Comparison of ENCODE assay signal across 24 mouse cellular contexts in the genomic region with DNA sequence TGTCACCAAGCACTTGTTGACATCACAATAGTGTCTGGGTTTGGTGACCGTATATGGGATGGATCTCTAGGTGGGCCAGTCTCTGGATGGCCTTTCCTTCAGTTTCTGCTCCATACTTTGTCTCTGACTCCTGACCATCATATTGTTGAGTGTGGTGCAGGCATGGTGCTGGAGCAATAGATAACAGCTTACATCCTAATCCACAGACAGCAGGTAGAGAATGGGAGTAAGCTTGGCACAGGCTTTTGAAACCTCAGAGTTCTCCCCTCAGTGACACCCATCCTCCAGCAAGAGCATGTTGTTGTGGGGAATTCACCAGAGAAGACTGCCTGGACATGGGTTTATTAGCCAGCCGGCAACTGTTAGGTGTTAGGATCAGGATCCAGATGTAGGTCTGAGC. TPM values are rescaled to one million over a fixed set of nuclear protein-coding genes. Genes with fewer than 3 reads are reported as not detected.
A peak's percentile ranks its signal among the peaks of the same experiment; 100 is the strongest.
DNase-seq lines count a peak whose midpoint lies in the region; ATAC-seq and TF ChIP-seq lines count a peak whose summit lies in the region.
"Had no signal": no experiment of that assay in that cellular context is flagged by ENCODE, and none has a peak within 500 bp of the region (broad histone marks: within the 10 kb centered on the region; RNA-seq: fewer than 3 reads in every experiment).

No protein-coding gene starts in this region.

- no peaks in the 10 kb centered on the region for H3K36me3 ChIP-seq in liver, embryonic 13.5 days
- no peaks in the 10 kb centered on the region for H3K36me3 ChIP-seq in liver, embryonic 11.5 days (ENCODE audit: control insufficient read depth, insufficient read depth, low read length)
- no peaks in the 10 kb centered on the region for H3K36me3 ChIP-seq in testis, adult 2 months (ENCODE audit: control insufficient read depth, insufficient read depth, low read length)
- H3K36me3 ChIP-seq: embryonic facial prominence, embryonic 10.5 days; embryonic facial prominence, embryonic 12.5 days; forebrain, embryonic 10.5 days; forebrain, embryonic 12.5 days had no signal

- H3K27ac ChIP-seq in liver, embryonic 13.5 days: peak overlapping the region; percentile 39; the same call in 1 of the 2 replicates
- H3K27ac ChIP-seq in liver, embryonic 11.5 days (ENCODE audit: low read depth, low read length): no peak overlapping the region
- H3K27ac ChIP-seq in testis, adult 2 months (ENCODE audit: control insufficient read depth, insufficient read depth, low read depth, low read length): peak overlapping the region; percentile 56; the same call in 1 of the 2 replicates
- H3K27ac ChIP-seq: embryonic facial prominence, embryonic 10.5 days; embryonic facial prominence, embryonic 12.5 days; forebrain, embryonic 10.5 days; forebrain, embryonic 12.5 days had no signal

- H3K4me3 ChIP-seq in liver, embryonic 13.5 days (replicated peaks): no peak overlapping the region
- H3K4me3 ChIP-seq in liver, embryonic 11.5 days (ENCODE audit: low read depth, low read length): no peak overlapping the region
- H3K4me3 ChIP-seq in testis, adult 2 months (ENCODE audit: control insufficient read depth, low read depth, low read length): peak overlapping the region; percentile 71
- H3K4me3 ChIP-seq: embryonic facial prominence, embryonic 10.5 days; embryonic facial prominence, embryonic 12.5 days; forebrain, embryonic 10.5 days; forebrain, embryonic 12.5 days had no signal

- no peak for TF ChIP-seq POLR2A in testis, adult 2 months (IDR thresholded peaks at IDR 0.05; ENCODE audit: control insufficient read depth, low read depth, low read length)

- H3K9me3 ChIP-seq in liver, embryonic 13.5 days (replicated peaks): no peaks in the 10 kb centered on the region
- H3K9me3 ChIP-seq in liver, embryonic 11.5 days (ENCODE audit: control insufficient read depth, low read length): no peaks in the 10 kb centered on the region
- H3K9me3 ChIP-seq: embryonic facial prominence, embryonic 10.5 days; embryonic facial prominence, embryonic 12.5 days; forebrain, embryonic 10.5 days; forebrain, embryonic 12.5 days had no signal

- H3K4me2 ChIP-seq in liver, embryonic 13.5 days: no peak overlapping the region
- no peak overlapping the region for H3K4me2 ChIP-seq in liver, embryonic 11.5 days
- H3K4me2 ChIP-seq: embryonic facial prominence, embryonic 12.5 days; forebrain, embryonic 12.5 days had no signal

- no peak for DNase-seq in liver, embryonic 13.5 days
- DNase-seq in liver, embryonic 11.5 days (ENCODE audit: low spot score): no peak
- no peak for DNase-seq in testis, postnatal 10 days (ENCODE audit: low spot score)
- peak; percentile 27 for DNase-seq in c-Kit-positive CD71-positive TER-119-positive erythroid progenitor cells, embryonic 14.5 days (ENCODE audit: low spot score)
- DNase-seq in adrenal gland, postnatal 4 days (ENCODE audit: low spot score in 2 of 2): no peak
- no peak for DNase-seq in left cerebral cortex, adult 11 months (ENCODE audit: low spot score)
- DNase-seq: adrenal gland, adult 8-10 months; adrenal gland, postnatal 14 days; adrenal gland, postnatal 36 days; cerebellum, adult 11-12 months; cerebellum, adult 2 months; cerebellum, adult 9-10 months; cerebellum, postnatal 10 days; cerebellum, postnatal 25 days had no signal

- no peak for ATAC-seq in liver, embryonic 13.5 days (ENCODE audit: low read depth)
- ATAC-seq in liver, embryonic 11.5 days (replicated peaks; ENCODE audit: low FRiP score): no peak
- peak; percentile 58 for ATAC-seq in megakaryocyte-erythroid progenitor cell, adult 5-6 weeks (replicated peaks; ENCODE audit: low FRiP score, low TSS enrichment, poor library complexity, severe bottlenecking)
- ATAC-seq: activated CD4-positive, CD25-positive, alpha-beta regulatory T cell, adult 4 months; forebrain, embryonic 14.5 days; forebrain, embryonic 16.5 days; Patski had no signal

- 66% methylated on average over 2 of the region's 2 CpGs for WGBS in liver, embryonic 13.5 days (ENCODE audit: insufficient replicate concordance)
- 82% methylated on average over 2 of the region's 2 CpGs for WGBS in liver, embryonic 11.5 days

- no peaks in the 10 kb centered on the region for H3K27me3 ChIP-seq in liver, embryonic 13.5 days
- H3K27me3 ChIP-seq in liver, embryonic 11.5 days (replicated peaks; ENCODE audit: control insufficient read depth, insufficient read depth, low read length): no peaks in the 10 kb centered on the region
- H3K27me3 ChIP-seq in testis, adult 2 months (ENCODE audit: control insufficient read depth, insufficient read depth, low read length): no peaks in the 10 kb centered on the region
- H3K27me3 ChIP-seq: embryonic facial prominence, embryonic 12.5 days; forebrain, embryonic 12.5 days; Patski had no signal

- no peak overlapping the region for H3K9ac ChIP-seq in liver, embryonic 13.5 days
- H3K9ac ChIP-seq in liver, embryonic 11.5 days (ENCODE audit: low read depth, low read length): no peak overlapping the region
- H3K9ac ChIP-seq: embryonic facial prominence, embryonic 12.5 days; forebrain, embryonic 12.5 days had no signal

- peaks cover 50% of the 10 kb centered on the region for H3K4me1 ChIP-seq in liver, embryonic 13.5 days (replicated peaks)
- peaks cover 11% of the 10 kb centered on the region for H3K4me1 ChIP-seq in liver, embryonic 11.5 days (replicated peaks; ENCODE audit: control insufficient read depth, insufficient read depth, low read length)
- no peaks in the 10 kb centered on the region for H3K4me1 ChIP-seq in testis, adult 2 months (ENCODE audit: control insufficient read depth, insufficient read depth, low read length)
- H3K4me1 ChIP-seq: embryonic facial prominence, embryonic 10.5 days; embryonic facial prominence, embryonic 12.5 days; forebrain, embryonic 10.5 days; forebrain, embryonic 12.5 days had no signal

- TF ChIP-seq CTCF in testis, adult 2 months (IDR thresholded peaks at IDR 0.05; ENCODE audit: control insufficient read depth, insufficient read depth, insufficient replicate concordance, low read depth, low read length): no peak

RNA-seq across cellular contexts. Expression of a gene that starts 4.8 kb away (rescaled TPM):
- 41.2 TPM in 2 replicates for polyA plus RNA-seq in liver, embryonic 13.5 days (2015; fragmentation: Nextera tagmentation; extraction: Ambion mirVana)
- 78.7 and 82.2 TPM in 2 replicates for polyA plus RNA-seq in liver, embryonic 11.5 days (2014; fragmentation: Nextera tagmentation; extraction: Ambion mirVana)
- 103 and 106 TPM in 2 replicates for polyA plus RNA-seq in testis, adult 2 months (2012; rRNA removed)
- total RNA-seq in megakaryocyte-erythroid progenitor cell, adult 5-6 weeks (2014; fragmentation: Nextera tagmentation): 53.9 and 69.9 TPM in 2 replicates
- 64.6 and 71.3 TPM in 2 replicates for total RNA-seq in megakaryocyte-erythroid progenitor cell, adult 5-6 weeks (2017)
- total RNA-seq in adrenal gland, postnatal 4 days (2021): 10 to 100 TPM; 93.7 to 97.4 TPM

RNA-seq across cellular contexts. Expression of a gene that starts 50.4 kb away (rescaled TPM):
- 4.9 and 6.2 TPM in 2 replicates for polyA plus RNA-seq in liver, embryonic 13.5 days (2015; fragmentation: Nextera tagmentation; extraction: Ambion mirVana)
- polyA plus RNA-seq in liver, embryonic 11.5 days (2014; fragmentation: Nextera tagmentation; extraction: Ambion mirVana): 13.0 and 15.4 TPM in 2 replicates
- polyA plus RNA-seq in testis, adult 2 months (2012; rRNA removed): 107 and 125 TPM in 2 replicates
- total RNA-seq in megakaryocyte-erythroid progenitor cell, adult 5-6 weeks (2014; fragmentation: Nextera tagmentation): 60.1 and 77.7 TPM in 2 replicates
- total RNA-seq in megakaryocyte-erythroid progenitor cell, adult 5-6 weeks (2017): 32.9 and 43.0 TPM in 2 replicates
- 10 to 100 TPM; 84.9 to 89.1 TPM for total RNA-seq in adrenal gland, postnatal 4 days (2021)
